Mouse (Mus musculus): ENCODE results near the gene Numbl.

The Numbl gene

DNA sequence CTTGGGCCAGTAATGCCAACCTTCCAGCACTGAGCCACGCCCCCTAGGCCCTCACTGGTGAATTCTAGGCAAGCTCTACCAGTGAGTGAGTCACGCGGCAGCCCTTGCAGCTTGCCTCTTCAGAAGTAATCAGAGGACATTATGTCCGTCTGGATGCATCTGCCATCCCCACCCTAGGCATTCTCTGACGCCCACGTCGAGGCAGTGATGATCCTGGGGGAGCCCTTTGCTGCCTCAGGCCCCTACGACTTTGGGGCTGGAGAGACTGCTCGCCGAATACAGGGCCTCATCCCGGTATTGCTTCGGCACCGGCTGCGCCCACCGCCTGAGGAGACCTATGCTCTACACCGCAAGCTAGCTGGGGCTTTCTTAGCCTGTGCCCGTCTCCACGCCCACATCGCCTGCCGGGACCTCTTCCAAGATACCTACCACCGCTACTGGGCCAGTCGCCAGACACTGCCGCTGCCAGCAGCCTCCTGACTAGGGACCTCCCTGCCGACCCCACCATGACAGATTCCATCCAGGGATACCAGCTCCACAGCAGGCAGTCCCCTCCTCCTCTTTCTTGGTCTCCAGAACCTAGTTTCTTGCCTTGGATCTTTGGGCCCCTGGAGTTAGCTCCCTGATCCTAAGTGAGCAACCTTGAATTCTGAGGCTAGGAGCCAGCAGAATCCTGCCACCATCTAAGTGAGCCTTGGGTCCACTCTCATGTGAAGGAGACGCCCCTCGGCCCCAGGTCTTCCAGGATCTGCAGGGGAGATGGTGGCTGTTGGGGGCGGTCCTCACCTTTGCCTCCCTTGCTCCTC lies 984 bp upstream of the Numbl start:
- peak; percentile 81 for DNase-seq

- no peak for DNase-seq
These were observed 405 bp upstream of the Numbl start for GRCm38 (mm10) chr7:27257852-27258204.

GRCm38 (mm10) chr7:27259271-27259721 lies 1.1 kb downstream of the Numbl start:
- no peak for DNase-seq

- DNase-seq, result no peak
These were observed 1.5 kb downstream of the Numbl start for GRCm38 (mm10) chr7:27259771-27260170.

DNA sequence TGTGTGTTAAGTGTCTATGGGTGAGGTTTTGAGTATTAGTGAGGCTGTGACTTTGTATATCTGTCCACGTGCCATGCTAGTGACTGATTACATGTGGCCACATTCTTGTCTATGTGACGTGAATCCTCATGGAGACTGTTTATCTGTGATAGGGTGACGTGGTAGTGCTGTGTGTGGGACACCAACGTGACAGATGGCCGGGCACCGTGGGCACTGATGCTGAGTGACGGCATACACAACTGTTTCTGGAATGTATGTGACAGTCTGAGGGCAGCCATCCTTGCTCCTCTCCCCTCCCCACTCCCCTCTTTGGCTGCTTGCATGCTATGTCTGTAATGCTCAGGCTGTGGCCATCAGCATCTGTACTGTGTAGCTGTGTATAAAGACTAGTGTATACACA lies 2.6 kb downstream of the Numbl start:
- DNase-seq, result peak; percentile 45

DNA sequence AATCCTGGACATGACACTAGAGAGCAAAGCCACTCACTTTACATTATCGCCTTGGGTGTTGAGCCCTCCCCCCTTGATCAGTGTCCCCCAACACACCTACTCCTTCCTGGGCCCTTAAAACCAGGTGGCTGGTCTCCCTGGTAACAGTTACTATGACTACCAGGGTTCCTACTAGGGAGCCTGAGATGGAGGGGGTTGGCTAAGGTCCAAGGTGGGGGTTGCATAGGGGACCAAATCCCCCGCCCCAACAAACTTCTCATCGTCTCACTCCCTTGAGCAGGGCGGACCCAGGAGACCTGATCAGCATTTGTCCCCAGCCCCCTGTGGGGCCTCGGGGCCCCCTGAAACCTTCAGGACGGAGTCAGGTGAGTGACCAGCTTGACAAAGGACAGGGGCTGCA lies 3.7 kb downstream of the Numbl start:
- no peak for DNase-seq

DNA sequence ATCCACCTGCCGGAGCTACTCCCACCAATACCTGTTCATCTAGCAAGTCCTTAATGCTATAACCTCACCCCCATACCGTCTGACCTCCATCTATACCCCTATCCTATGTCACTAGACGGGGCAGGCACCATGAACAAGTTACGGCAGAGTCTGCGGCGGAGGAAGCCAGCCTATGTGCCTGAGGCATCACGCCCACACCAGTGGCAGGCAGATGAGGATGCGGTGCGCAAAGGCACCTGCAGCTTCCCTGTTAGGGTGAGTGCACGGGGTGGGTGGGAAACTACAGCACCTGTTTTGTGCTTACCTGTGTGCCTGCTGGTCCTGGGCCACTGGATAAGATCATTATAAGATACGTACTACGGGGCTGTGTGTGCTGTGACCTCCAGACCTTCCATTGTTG lies 6.5 kb downstream of the Numbl start:
- no peak for DNase-seq

DNA sequence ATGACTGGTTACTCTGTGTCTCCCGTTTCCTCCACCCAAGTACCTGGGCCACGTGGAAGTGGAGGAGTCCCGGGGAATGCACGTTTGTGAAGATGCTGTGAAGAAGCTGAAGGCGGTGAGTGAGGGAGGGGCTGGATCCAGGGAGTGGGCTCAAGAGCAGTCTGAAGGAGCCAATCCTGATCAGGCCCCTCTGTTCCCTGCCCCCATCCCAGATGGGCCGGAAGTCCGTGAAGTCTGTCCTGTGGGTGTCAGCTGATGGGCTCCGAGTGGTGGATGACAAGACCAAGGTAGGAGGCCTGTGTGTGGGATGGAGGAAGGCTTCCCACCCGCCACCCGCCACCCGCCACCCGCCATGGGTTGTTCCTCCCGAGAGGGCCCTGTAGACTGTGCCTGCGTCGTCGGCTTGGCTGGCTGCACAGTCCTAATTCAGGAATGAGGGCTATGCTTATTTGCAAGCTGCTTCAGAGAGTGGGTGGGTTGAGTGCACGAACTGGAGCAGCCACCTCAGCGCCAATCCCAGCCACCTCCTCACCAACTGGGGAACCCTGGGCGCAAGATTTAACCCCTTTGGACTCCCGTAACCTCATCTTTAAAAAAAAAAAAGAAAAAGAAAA lies 8.4 kb downstream of the Numbl start:
- DNase-seq, result peak; percentile 87

- DNase-seq, result no peak
These were observed 13.2 kb downstream of the Numbl start for GRCm38 (mm10) chr7:27271423-27271822.

DNA sequence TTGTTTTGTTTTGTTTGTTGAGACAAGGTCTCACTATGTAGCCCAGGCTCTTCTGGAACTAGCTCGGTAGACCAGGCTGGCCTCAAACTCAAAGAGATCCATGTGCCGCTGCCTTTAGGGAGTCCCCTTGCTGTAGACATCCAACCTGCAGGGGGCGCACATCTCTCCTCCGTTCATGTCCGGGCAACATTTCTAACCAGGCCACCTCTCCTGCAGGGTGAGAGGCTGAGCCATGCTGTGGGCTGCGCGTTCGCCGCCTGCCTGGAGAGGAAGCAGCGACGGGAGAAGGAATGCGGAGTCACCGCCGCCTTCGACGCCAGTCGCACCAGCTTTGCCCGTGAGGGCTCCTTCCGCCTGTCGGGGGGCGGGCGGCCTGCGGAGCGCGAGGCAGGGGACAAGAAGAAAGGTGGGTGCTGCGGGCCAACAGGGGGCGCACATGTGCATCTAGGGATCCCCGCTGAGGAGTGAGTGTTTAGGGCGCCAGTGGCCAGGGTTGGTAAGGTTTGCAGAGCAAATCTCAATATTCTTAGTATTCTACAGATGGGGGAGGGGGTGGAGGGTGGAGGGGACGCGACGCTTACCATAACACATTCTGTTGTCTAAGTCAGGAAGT lies 15.6 kb downstream of the Numbl start:
- no peak for DNase-seq

- DNase-seq, result no peak
These were observed 16.7 kb downstream of the Numbl start for GRCm38 (mm10) chr7:27274916-27275315.

DNA sequence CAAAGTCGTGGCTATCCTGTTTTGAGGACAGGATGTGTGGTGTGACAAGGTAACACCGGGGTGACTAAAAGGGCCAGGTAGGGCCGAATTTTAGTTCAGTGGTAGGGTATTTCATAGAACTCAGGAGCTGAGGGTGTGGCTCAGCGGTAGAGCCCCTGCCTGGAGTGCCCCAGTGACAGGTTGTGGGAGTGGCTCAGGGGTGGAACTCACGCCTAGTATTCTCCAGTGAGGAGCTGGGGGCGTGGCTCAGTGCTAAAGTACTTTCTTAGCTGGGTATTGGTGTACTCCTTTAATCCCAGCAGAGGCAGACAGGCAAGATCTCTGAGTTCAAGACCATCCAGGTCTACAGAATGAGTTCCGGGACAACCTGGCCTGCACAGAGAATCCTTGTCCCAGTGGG lies 17.8 kb downstream of the Numbl start:
- DNase-seq, result no peak

DNA sequence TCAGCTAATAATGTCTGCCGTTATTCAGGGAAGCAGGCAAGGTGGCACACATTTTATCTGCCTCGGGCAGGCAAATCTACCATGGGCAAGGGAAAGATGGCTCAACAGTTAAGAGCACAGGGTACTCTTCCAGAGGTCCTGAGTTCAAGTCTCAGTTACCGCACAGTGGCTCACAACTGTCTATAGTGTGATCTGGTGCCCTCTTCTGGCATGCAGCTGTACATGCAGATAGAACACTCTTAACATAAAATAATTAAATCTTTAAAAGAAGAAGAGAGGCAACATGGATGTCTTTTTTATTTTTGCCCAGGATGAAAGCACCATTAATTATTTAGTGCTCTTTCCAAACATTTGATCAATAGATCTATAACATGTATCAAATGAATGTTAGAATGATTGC lies 19.0 kb downstream of the Numbl start:
- DNase-seq, result no peak

DNA sequence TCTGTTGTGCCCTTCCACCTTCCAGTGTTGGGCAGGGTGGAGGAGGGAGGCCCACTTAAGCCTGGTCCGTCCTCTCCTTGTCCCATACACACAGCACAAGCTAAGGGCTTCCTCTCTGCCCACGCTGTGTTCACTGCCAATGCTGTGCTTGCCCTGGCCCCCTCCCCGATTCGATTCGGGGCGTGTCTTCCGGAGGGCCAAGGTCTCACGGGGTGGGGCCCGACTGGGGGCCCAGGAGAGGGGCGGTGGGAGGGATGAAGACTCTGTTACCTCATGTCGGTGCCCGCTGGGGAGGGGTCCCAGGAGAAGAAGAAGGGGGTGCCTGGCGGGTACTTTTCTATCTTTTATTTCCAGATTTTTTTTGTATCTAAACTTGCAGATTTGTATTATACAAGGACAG lies 23.5 kb downstream of the Numbl start:
- no peak for DNase-seq

DNA sequence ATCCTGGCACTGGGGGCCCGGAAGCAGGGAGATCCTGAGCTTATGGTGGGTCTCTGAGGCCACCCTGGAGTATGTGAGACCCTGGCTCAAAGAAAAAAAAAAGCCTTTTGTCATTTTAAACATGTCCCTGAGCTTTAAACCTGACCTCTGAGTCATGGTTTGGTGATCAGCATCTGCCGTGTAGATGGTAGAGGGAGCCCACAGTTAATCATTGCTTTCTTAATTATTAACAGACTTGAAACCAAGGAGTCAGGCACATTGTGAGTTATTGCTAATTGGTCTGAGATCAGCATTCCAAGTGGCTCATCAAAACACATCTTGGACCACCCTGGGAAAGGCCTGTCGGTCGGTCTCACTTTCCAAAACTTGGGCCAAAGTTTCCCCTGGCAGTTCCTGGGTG lies 24.0 kb downstream of the Numbl start:
- DNase-seq, result no peak

DNA sequence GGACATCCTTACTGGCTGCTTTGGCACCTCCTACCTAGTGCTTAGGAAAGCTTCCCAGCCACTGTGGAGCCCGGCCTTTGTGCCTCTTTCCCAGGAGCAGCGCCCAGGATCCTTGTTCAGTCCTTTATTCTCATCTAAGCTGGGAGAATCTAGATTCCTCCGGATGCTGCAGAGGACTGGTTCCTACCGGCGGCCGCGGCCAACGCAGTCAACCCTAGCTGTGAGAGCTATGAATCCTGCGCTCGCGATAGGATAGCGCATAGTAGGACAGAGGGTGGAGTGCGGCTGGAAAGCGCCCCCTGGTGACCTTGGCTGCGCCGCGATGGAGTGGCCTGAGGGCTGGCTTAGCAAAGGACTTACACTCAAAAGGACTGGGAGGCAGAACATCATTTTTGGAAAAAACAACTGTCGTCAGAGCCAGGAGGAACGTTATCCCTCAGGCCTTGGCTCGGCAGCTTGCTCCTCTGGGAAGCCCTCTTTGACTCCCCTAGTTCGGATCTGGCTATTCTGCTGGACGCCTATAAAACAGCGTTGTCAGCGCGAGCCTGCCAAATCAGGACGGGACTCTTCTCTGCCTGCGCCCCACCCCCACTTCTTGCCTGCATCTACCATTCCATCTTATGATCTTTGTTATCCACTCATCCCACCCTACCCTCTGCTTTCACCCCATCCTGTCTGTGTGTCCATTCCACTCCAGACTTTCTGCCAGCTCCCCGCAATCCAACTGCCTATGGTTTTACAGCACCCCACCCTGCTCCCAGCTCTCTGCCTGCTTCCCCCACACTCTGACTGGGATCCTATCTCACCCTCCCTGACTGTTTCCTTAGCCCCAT lies 26.8 kb downstream of the Numbl start:
- DNase-seq, result no peak

DNA sequence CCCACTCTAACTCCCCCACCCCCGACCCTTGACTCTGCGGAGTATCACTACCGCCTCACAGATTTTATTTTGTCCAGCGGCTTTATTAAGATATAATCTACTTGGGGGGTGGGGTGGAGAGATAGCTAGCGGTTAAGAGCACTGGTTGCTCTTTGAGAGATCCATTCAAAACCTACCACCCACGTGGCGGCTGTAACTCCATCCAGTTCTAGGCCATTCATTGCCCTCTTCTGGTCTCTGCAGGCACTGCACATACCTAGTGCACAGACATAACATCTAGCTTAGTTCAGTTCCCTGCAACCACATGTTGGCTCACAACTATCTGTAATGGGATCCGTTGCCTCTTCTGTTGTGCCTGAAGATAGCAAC lies 27.4 kb downstream of the Numbl start:
- DNase-seq, result no peak

- no peak for DNase-seq
These were observed 30.5 kb downstream of the Numbl start for GRCm38 (mm10) chr7:27288732-27289131.

- DNase-seq, result no peak
These were observed 32.3 kb downstream of the Numbl start for GRCm38 (mm10) chr7:27290555-27290954.

DNA sequence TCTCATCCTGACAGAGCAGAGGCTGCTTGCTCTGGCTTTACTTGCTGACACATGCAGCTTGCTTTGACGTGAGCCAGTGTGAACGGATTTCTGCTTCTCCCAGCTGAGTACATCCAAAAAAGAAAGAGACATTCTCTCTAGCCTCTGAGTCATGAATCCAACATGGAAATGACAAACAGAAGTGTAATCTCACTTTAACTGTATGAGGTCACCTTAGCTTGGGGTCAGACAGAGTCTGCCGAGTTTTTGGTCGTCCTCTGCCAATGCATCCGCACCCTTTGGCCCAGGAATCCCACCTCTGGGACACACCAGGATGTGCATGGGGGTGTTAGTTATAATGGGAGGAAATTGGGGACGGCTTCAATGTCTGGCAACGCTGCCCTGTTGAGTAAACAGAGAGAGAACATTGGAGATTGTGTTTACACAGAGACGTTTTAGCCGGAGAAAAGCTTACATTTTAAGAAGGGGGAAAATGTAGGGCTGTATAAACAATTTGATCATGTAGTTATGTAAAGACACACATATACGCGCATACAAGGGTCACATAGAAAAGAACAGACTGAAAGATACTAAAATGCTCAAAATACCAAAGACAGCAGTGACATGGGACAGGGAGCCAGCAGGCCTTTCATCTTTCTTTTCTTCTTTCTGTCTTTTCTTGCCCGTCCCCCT lies 33.7 kb downstream of the Numbl start:
- no peak for DNase-seq

- no peak for DNase-seq
These were observed 37.7 kb downstream of the Numbl start for GRCm38 (mm10) chr7:27295956-27296355.

DNA sequence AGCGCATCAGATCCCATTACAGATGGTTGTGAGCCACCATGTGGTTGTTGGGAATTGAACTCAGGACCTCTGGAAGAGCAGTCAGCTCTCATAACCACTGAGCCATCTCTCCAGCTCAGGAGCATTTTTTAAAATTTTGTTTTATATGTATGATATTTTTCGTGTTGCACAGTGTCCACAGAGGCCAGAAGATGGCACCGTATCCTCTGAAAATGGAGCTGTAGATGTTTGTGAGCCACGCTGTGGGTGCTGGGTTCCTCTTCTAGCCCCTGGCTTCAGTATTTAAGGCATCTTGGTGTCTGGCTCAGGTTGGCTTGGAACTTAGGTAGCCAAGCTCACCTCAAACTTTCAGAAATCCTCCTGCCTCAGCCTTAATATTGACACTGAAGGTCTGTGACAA lies 38.3 kb downstream of the Numbl start:
- no peak for DNase-seq

- no peak for DNase-seq
These were observed 39.9 kb downstream of the Numbl start for GRCm38 (mm10) chr7:27298033-27298610.

All from right cerebral cortex, postnatal 25 days (tissue).